Mouse (Mus musculus) limb, embryonic 12.5 days (tissue): Measurements from ENCODE around the gene Sugct. TPM values are rescaled to one million over a fixed set of nuclear protein-coding genes. Genes with fewer than 3 reads are reported as not detected.

Experiments
- ATAC-seq: fragments of 200-750 bp; cut with Nextera tagmentation; 2 replicates; pipeline ENCODE4 v1.8.0; 2017; ENCODE audit warnings: low read depth, moderate TSS enrichment; ENCODE audit not compliant: insufficient number of reproducible peaks, insufficient read depth, low FRiP score, low TSS enrichment
- H3K27ac ChIP-seq: fragments of 300-500 bp; sonication (generic); 2 replicates; pipeline ENCODE4 v1.5.1; 2016; ENCODE audit warnings: mild to moderate bottlenecking, moderate library complexity
- H3K27me3 ChIP-seq: fragments of 300-500 bp; sonication (generic); 2 replicates; pipeline ENCODE4 v1.6.1; 2016; ENCODE audit warnings: mild to moderate bottlenecking, moderate library complexity
- H3K36me3 ChIP-seq: fragments of 300-500 bp; sonication (generic); 2 replicates; pipeline ENCODE4 v1.6.1; 2016; ENCODE audit warnings: mild to moderate bottlenecking, moderate library complexity
- H3K4me1 ChIP-seq: fragments of 300-500 bp; sonication (generic); replicated peaks from 2 replicates; pipeline ENCODE4 v1.6.1; 2016
- H3K4me2 ChIP-seq: fragments of 300-500 bp; sonication (generic); 2 replicates; pipeline ENCODE4 v1.6.1; 2016; ENCODE audit warnings: mild to moderate bottlenecking, moderate library complexity
- H3K4me3 ChIP-seq: fragments of 300-500 bp; sonication (generic); replicated peaks from 2 replicates; pipeline ENCODE4 v1.5.1; 2016; ENCODE audit warnings: mild to moderate bottlenecking
- H3K9ac ChIP-seq: fragments of 300-500 bp; sonication (generic); replicated peaks from 2 replicates; pipeline ENCODE4 v1.6.1; 2016; ENCODE audit warnings: mild to moderate bottlenecking, moderate library complexity
- H3K9me3 ChIP-seq: fragments of 300-500 bp; sonication (generic); 2 replicates; pipeline ENCODE4 v1.6.1; 2016; ENCODE audit warnings: mild to moderate bottlenecking, moderate library complexity
- WGBS: fragments of 180-500 bp; shearing (Covaris S2); methylation state at CpG from one replicate; pipeline ENCODE4 v1.1.7; 2016; 5-methylcytosine and 5-hydroxymethylcytosine counted together
- polyA plus RNA-seq: library from polyadenylated mRNA; unstranded; fragments of >200 nt; fragmentation: Nextera tagmentation; extraction: Ambion mirVana; gene quantifications from 2 replicates; pipeline ENCODE4 v1.2.1, GENCODE M21; 2016

Gene Sugct
- polyA plus RNA-seq, result 5.1 and 5.5 TPM in 2 replicates

- 1% methylated on average over 66 of the region's 66 CpGs for WGBS
- Histone ChIP-seq H3K4me3 (peak within 1 kb of the TSS; percentile 79), H3K9me3 (no peaks in the 10 kb centered on the region), H3K4me2 (peak within 1 kb of the TSS; percentile 64), H3K27ac (peak within 1 kb of the TSS; percentile 92), H3K9ac (peak within 1 kb of the TSS; percentile 91), H3K27me3 (no peaks in the 10 kb centered on the region), H3K36me3 (peaks cover 3% of the 10 kb centered on the region; the same call in 1 of the 2 replicates), H3K4me1 (0 out of 2 replicates have a peak, but pooled peaks cover 4% of the 10 kb centered on the region)
- peak; percentile 99 for ATAC-seq
Observed at GRCm38 (mm10) chr13:17694911-17695699, at the start of gene Sugct, which contains the start of gene Mplkip. TSS of gene Sugct (minus strand) at chr13:17695553. TSS of gene Mplkip (plus strand) at chr13:17695192.

DNA sequence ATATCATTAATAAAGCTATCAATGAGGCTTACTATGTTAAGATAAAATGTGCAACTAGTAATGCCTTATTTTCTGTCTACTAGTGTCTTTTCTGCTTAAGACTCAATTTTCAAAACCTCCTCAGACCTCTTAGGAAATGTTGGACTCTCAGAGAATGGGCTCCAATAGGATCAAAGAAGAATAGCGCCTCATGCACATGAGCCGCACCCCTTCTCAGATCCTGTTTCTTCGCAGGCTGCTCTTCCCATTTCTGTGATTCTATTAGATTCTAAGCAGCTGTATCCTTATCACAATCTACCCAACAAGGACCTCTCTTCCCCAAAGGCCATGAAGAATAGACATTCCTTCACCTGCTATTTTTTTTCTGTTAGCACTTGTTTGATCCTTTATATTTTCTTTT is 33.4 kb upstream of the Sugct start:
- H3K4me1 ChIP-seq, result no peaks in the 10 kb centered on the region
- H3K9me3 ChIP-seq, result no peaks in the 10 kb centered on the region
- H3K27ac ChIP-seq, result no peak overlapping the region
- H3K4me3 ChIP-seq, result no peak overlapping the region
- no peak for ATAC-seq
- H3K36me3 ChIP-seq, result peaks cover 20% of the 10 kb centered on the region
- 94% methylated on average over 3 of the region's 3 CpGs for WGBS
- H3K4me2 ChIP-seq, result no peak overlapping the region
- no peak overlapping the region for H3K9ac ChIP-seq
- H3K27me3 ChIP-seq, result no peaks in the 10 kb centered on the region

DNA sequence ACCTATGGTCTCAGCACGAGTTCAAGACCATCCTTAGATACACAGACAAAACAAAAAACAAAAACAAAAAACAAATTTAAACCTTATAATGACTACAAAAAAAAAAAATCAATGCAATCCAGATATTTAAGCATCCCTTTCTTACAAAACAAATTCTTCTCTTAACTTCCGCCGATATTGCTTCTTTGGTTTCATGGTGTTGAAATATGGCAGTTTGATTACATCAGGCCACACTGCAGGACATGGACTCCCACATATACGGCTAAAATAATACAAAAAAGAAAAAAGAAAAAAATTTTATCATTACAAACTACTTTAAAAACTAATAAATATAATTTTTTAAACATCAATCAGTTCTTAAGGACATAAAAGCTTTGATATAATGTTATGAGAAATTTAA is 32.6 kb upstream of the Sugct start:
- Histone ChIP-seq H3K27ac (no peak overlapping the region), H3K36me3 (peaks cover 22% of the 10 kb centered on the region), H3K9me3 (no peaks in the 10 kb centered on the region), H3K27me3 (no peaks in the 10 kb centered on the region), H3K9ac (no peak overlapping the region), H3K4me1 (no peaks in the 10 kb centered on the region), H3K4me3 (no peak overlapping the region), H3K4me2 (no peak overlapping the region)
- no peak for ATAC-seq
- 92% methylated on average over 4 of the region's 4 CpGs for WGBS

- 96% methylated on average over 1 of the region's 1 CpGs for WGBS
- no peak overlapping the region for H3K4me2 ChIP-seq
- H3K4me1 ChIP-seq, result no peaks in the 10 kb centered on the region
- peaks cover 43% of the 10 kb centered on the region for H3K36me3 ChIP-seq
- H3K27ac ChIP-seq, result no peak overlapping the region
- H3K27me3 ChIP-seq, result no peaks in the 10 kb centered on the region
- H3K9me3 ChIP-seq, result no peaks in the 10 kb centered on the region
- no peak for ATAC-seq
- H3K4me3 ChIP-seq, result no peak overlapping the region
- H3K9ac ChIP-seq, result no peak overlapping the region
Observed at GRCm38 (mm10) chr13:17717357-17717756, 22.0 kb upstream of the Sugct start.

- H3K4me3 ChIP-seq, result no peak overlapping the region
- H3K27ac ChIP-seq, result no peak overlapping the region
- WGBS, result 87% methylated on average over 5 of the region's 5 CpGs
- H3K9me3 ChIP-seq, result no peaks in the 10 kb centered on the region
- 0 out of 2 replicates have a peak, but pooled peaks cover 4% of the 10 kb centered on the region for H3K36me3 ChIP-seq
- H3K27me3 ChIP-seq, result no peaks in the 10 kb centered on the region
- no peaks in the 10 kb centered on the region for H3K4me1 ChIP-seq
- H3K4me2 ChIP-seq, result no peak overlapping the region
- no peak overlapping the region for H3K9ac ChIP-seq
- ATAC-seq, result no peak
Observed at GRCm38 (mm10) chr13:17708784-17709311, 13.5 kb upstream of the Sugct start.

- no peak for ATAC-seq
- Histone ChIP-seq H3K4me1 (no peaks in the 10 kb centered on the region), H3K27me3 (no peaks in the 10 kb centered on the region), H3K4me2 (no peak overlapping the region), H3K9ac (no peak overlapping the region), H3K27ac (no peak overlapping the region), H3K4me3 (no peak overlapping the region), H3K9me3 (no peaks in the 10 kb centered on the region), H3K36me3 (no peaks in the 10 kb centered on the region; the same call in 1 of the 2 replicates)
- 91% methylated on average over 6 of the region's 6 CpGs for WGBS
Observed at GRCm38 (mm10) chr13:17705188-17705826, 10.0 kb upstream of the Sugct start.

- Histone ChIP-seq H3K4me3 (no peak overlapping the region), H3K9me3 (no peaks in the 10 kb centered on the region), H3K4me1 (no peaks in the 10 kb centered on the region), H3K4me2 (no peak overlapping the region), H3K36me3 (peaks cover 3% of the 10 kb centered on the region; the same call in 1 of the 2 replicates), H3K9ac (no peak overlapping the region), H3K27ac (no peak overlapping the region), H3K27me3 (no peaks in the 10 kb centered on the region)
- no peak for ATAC-seq
Observed at GRCm38 (mm10) chr13:17702311-17702710, 7.0 kb upstream of the Sugct start.

GRCm38 (mm10) chr13:17701322-17701721 is 6.0 kb upstream of the Sugct start:
- Histone ChIP-seq H3K9me3 (no peaks in the 10 kb centered on the region), H3K36me3 (peaks cover 3% of the 10 kb centered on the region; the same call in 1 of the 2 replicates), H3K9ac (no peak overlapping the region), H3K4me2 (no peak overlapping the region), H3K4me1 (no peaks in the 10 kb centered on the region), H3K27me3 (no peaks in the 10 kb centered on the region), H3K4me3 (no peak overlapping the region), H3K27ac (no peak overlapping the region)
- ATAC-seq, result no peak

GRCm38 (mm10) chr13:17700090-17700715 is 4.8 kb upstream of the Sugct start:
- Histone ChIP-seq H3K4me3 (no peak overlapping the region), H3K36me3 (peaks cover 3% of the 10 kb centered on the region; the same call in 1 of the 2 replicates), H3K9me3 (no peaks in the 10 kb centered on the region), H3K4me2 (no peak overlapping the region), H3K27me3 (no peaks in the 10 kb centered on the region), H3K27ac (no peak overlapping the region), H3K4me1 (no peaks in the 10 kb centered on the region), H3K9ac (no peak overlapping the region)
- ATAC-seq, result no peak
- 85% methylated on average over 3 of the region's 3 CpGs for WGBS

DNA sequence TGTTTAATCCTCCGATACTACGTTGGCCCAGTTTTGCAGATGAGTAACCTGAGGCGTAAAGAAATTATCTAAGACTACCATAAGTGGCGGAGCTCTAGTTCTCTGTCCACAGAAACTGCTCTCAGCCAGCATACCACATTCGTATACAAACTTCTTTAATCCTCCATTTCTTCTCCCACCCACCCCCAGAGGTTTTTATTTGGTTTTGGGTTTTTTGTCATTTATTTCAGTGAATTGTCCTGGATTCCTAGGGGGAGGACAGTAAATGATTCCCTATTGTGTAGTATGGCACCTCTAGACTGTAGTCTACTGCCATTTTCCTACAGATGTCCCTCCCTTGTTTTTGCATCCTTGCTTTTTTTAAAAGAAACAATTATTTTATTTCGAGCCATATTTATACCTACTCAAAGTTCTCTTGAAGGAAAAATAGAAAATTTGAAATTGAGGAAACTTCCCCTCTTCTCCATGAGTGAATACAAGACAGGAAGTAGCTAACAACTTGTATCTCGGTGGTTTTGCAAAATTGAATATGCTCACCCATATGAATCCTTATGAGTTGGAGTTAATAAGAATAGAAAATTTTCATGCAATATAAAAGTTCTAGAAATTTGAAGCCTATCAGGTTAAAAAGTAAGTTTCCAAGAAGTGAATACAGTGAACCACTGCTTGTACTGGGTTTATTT is 686 bp upstream of the Sugct start:
- WGBS, result 10% methylated on average over 7 of the region's 7 CpGs

More for the DNA sequence above, 686 bp upstream of the Sugct start:
- Histone ChIP-seq H3K9ac (peak overlapping the region; percentile 91), H3K36me3 (peaks cover 3% of the 10 kb centered on the region; the same call in 1 of the 2 replicates), H3K27ac (peak overlapping the region; percentile 92; the same call in 1 of the 2 replicates), H3K27me3 (no peaks in the 10 kb centered on the region), H3K9me3 (no peaks in the 10 kb centered on the region), H3K4me1 (0 out of 2 replicates have a peak, but pooled peaks cover 4% of the 10 kb centered on the region), H3K4me3 (peak overlapping the region; percentile 79), H3K4me2 (peak overlapping the region; percentile 64)
- ATAC-seq, result no peak
